Mouse (Mus musculus): ENCODE data around the gene Ralgps2.

GRCm38 (mm10) chr1:156957360-156957759 is 17.9 kb upstream of the Ralgps2 start:
- TF ChIP-seq CTCF (conservative IDR thresholded peaks at IDR 0.05; ENCODE audit: low read length) (no peak), POU5F1 (IDR thresholded peaks at IDR 0.05; ENCODE audit: borderline replicate concordance, low read length) (no peak)
